Mouse (Mus musculus): ENCODE results near the gene Ip6k3.
A peak's percentile ranks its signal among the peaks of the same experiment; 100 is the strongest.

DNA sequence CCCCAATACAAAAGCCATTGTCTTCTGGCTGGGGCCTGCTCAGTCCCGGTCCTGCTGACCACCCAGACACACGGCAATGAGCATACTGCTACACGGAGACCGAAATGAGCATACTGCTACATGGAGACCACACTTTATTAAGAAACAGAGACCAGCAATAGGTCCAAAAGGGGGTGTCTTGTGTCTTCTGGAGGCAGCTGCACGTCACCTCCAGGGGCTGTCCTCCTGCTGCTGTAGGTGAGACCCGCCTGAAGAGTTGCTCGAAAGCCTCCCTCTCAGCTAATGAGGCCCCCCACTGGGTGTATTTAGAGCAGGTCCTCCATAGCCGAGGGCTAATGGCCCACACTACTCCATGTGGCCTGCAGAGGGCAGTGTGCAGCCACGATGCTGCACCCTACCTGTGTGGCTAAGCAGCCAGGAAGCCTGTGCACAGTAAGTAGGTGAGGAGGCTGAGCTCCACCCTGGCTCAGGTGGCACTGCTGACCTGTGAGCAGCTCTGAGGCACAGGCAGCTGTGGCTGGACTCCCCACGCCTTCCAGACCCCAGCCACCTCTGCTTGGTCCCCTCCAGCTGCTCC lies 22.1 kb upstream of the Ip6k3 start:
- TF ChIP-seq GATA1 (IDR thresholded peaks at IDR 0.05; ENCODE audit: borderline replicate concordance, low read length): no peak
- peak; percentile 98 for TF ChIP-seq CTCF (IDR thresholded peaks at IDR 0.05; ENCODE audit: low read depth, low read length)
